Mouse (Mus musculus) kidney, adult 2 months (tissue): ENCODE data around the gene Gper1. TPM values are rescaled to one million over a fixed set of nuclear protein-coding genes. Genes with fewer than 3 reads are reported as not detected.

Experiments
- DNase-seq: peaks from one replicate; pipeline ENCODE4 v3.0.0; 2021
- H3K27ac ChIP-seq: fragments of 200-500 bp; 2 replicates; pipeline ENCODE4 v1.5.1; 2012; ENCODE audit warnings: low read depth, low read length, control low read depth, inconsistent platforms; ENCODE audit not compliant: insufficient read depth
- H3K27me3 ChIP-seq: fragments of 200-500 bp; replicated peaks from 2 replicates; pipeline ENCODE4 v1.6.1; 2012; ENCODE audit warnings: mild to moderate bottlenecking, moderate library complexity, low read length, inconsistent platforms; ENCODE audit not compliant: control insufficient read depth, insufficient read depth
- H3K36me3 ChIP-seq: fragments of 200-500 bp; 2 replicates; pipeline ENCODE4 v1.6.1; 2012; ENCODE audit warnings: mild to moderate bottlenecking, moderate library complexity, low read length, inconsistent platforms; ENCODE audit not compliant: control insufficient read depth, insufficient read depth
- H3K4me1 ChIP-seq: fragments of 200-500 bp; 2 replicates; pipeline ENCODE4 v1.6.1; 2011; ENCODE audit warnings: low read length; ENCODE audit not compliant: control insufficient read depth, insufficient read depth
- H3K4me3 ChIP-seq: fragments of 200-500 bp; 2 replicates; pipeline ENCODE4 v1.5.1; 2011; ENCODE audit warnings: mild to moderate bottlenecking, low read depth, low read length, control low read depth; ENCODE audit not compliant: insufficient read depth
- CTCF ChIP-seq: fragments of 200-500 bp; conservative IDR thresholded peaks from 2 replicates; pipeline ENCODE4 v1.5.1; 2011; ENCODE audit warnings: low read depth, mild to moderate bottlenecking, control low read depth, low read length, moderate library complexity, mixed read lengths; ENCODE audit not compliant: insufficient read depth, insufficient read length
- POLR2A ChIP-seq: fragments of 200-500 bp; IDR thresholded peaks from one replicate; pipeline ENCODE4 v1.6.1; 2011; ENCODE audit warnings: low read depth, low read length, control low read depth
- WGBS: fragments of 180-500 bp; shearing (Covaris S2); methylation state at CpG from one replicate; pipeline ENCODE4 v1.1.7; 2018; 5-methylcytosine and 5-hydroxymethylcytosine counted together
- polyA plus RNA-seq: library from polyadenylated mRNA; depleted of rRNA; stranded (reverse); fragments of >200 nt; gene quantifications from 2 replicates; pipeline ENCODE4 v1.2.3, GENCODE M21; 2012; rRNA removed

Gper1 gene
- polyA plus RNA-seq, 1 experiment, result 2.7 TPM

GRCm38 (mm10) chr5:139460384-139461067 lies 37.6 kb downstream of the Gper1 start, which contains the start of gene 3110082I17Rik:
TSS of gene 3110082I17Rik (minus strand) at chr5:139460527.
- no peaks in the 10 kb centered on the region for H3K27me3 ChIP-seq
- H3K27ac ChIP-seq, result no peak within 1 kb of the TSS
- DNase-seq, result peak; percentile 99
- no peaks in the 10 kb centered on the region for H3K36me3 ChIP-seq
- H3K4me3 ChIP-seq, result peak within 1 kb of the TSS; percentile 67
- 5% methylated on average over 42 of the region's 42 CpGs for WGBS
- TF ChIP-seq POLR2A (no peak), CTCF (no peak)
- H3K4me1 ChIP-seq, result 0 out of 2 replicates have a peak, but pooled peaks cover 3% of the 10 kb centered on the region

- H3K4me1 ChIP-seq, result 0 out of 2 replicates have a peak, but pooled peaks cover 2% of the 10 kb centered on the region
- no peak overlapping the region for H3K4me3 ChIP-seq
- TF ChIP-seq POLR2A, result no peak
- TF ChIP-seq CTCF, result no peak
- DNase-seq, result no peak
- 53% methylated on average over 4 of the region's 4 CpGs for WGBS
- no peak overlapping the region for H3K27ac ChIP-seq
- H3K36me3 ChIP-seq, result no peaks in the 10 kb centered on the region
- H3K27me3 ChIP-seq, result no peaks in the 10 kb centered on the region
Measured at GRCm38 (mm10) chr5:139464874-139465273, 41.9 kb downstream of the Gper1 start.

DNA sequence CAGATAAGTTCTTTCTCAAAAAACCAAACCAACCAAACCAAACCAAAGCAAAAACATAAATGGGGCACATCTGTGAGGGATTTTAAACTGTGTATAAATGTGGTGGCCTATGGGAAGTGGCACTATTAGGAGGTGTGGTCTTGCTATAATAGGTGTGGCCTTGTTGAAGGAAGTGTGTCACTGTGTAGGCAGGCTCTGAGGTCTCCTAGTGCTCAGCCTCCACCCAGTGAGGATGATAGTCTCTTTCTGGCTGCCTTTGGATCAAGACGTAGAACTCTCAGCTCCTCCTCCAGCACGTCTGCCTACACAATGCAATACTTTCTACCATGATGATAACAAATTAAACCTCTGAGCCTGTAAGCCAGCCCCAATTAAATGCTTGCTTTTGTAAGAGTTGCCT lies 43.4 kb downstream of the Gper1 start:
- Histone ChIP-seq H3K36me3 (no peaks in the 10 kb centered on the region), H3K4me1 (no peaks in the 10 kb centered on the region), H3K27me3 (no peaks in the 10 kb centered on the region), H3K4me3 (no peak overlapping the region), H3K27ac (no peak overlapping the region)
- 73% methylated on average over 2 of the region's 2 CpGs for WGBS
- TF ChIP-seq CTCF, result no peak
- no peak for TF ChIP-seq POLR2A
- DNase-seq, result no peak

GRCm38 (mm10) chr5:139466801-139467200 lies 43.9 kb downstream of the Gper1 start:
- TF ChIP-seq CTCF (no peak), POLR2A (no peak)
- Histone ChIP-seq H3K27ac (no peak overlapping the region), H3K27me3 (no peaks in the 10 kb centered on the region), H3K36me3 (no peaks in the 10 kb centered on the region; the same call in 1 of the 2 replicates), H3K4me1 (no peaks in the 10 kb centered on the region), H3K4me3 (no peak overlapping the region)
- DNase-seq, result no peak
- 78% methylated on average over 4 of the region's 4 CpGs for WGBS

DNA sequence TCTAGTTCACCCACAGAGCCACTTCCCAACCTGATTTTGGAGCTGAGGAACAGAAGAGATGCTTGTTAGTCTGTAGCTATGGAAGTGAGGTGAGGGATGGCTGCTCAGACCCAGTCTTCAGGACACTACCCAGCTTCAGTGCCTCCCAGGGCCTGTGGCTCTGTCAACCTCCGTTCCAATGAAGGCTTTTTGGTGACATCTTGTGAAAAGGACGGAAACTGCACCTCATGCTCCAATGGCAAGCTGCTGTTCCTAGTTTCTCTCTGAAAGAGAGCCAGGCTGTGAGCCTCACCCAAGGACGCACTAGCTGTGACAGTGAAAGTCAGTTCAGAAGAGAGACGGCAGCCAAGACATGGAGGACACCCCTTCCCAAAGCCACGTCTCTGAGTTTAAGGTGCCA lies 45.0 kb downstream of the Gper1 start:
- WGBS, result 47% methylated on average over 5 of the region's 5 CpGs
- no peaks in the 10 kb centered on the region for H3K4me1 ChIP-seq
- H3K27ac ChIP-seq, result no peak overlapping the region
- no peaks in the 10 kb centered on the region for H3K27me3 ChIP-seq
- peak; percentile 13 for DNase-seq
- H3K36me3 ChIP-seq, result no peaks in the 10 kb centered on the region; the same call in 1 of the 2 replicates
- TF ChIP-seq POLR2A (no peak), CTCF (peak; percentile 51)
- H3K4me3 ChIP-seq, result no peak overlapping the region

GRCm38 (mm10) chr5:139474741-139475140 lies 51.8 kb downstream of the Gper1 start:
- DNase-seq, result no peak
- Histone ChIP-seq H3K27ac (no peak overlapping the region), H3K4me1 (no peaks in the 10 kb centered on the region), H3K4me3 (no peak overlapping the region), H3K27me3 (no peaks in the 10 kb centered on the region), H3K36me3 (peaks cover 2% of the 10 kb centered on the region; the same call in 1 of the 2 replicates)
- WGBS, result 74% methylated on average over 9 of the region's 9 CpGs
- TF ChIP-seq CTCF, result no peak
- TF ChIP-seq POLR2A, result no peak

Other genes starting within 250 kb of the Gper1 start
- 40.0 and 41.0 TPM in 2 replicates for gene Sun1, start 222.5 kb upstream of the Gper1 start, polyA plus RNA-seq
- gene Get4, start 170.8 kb upstream of the Gper1 start, polyA plus RNA-seq, result 79.3 and 96.2 TPM in 2 replicates
- gene Adap1, start 97.5 kb upstream of the Gper1 start, polyA plus RNA-seq, result 29.5 and 34.2 TPM in 2 replicates
- 114 and 125 TPM in 2 replicates for gene Cox19, start 71.7 kb upstream of the Gper1 start, polyA plus RNA-seq
- not detected in 2 replicates for gene Cyp2w1, start 70.5 kb upstream of the Gper1 start, polyA plus RNA-seq
- 39.1 and 43.0 TPM in 2 replicates for gene Gpr146, start 45.5 kb upstream of the Gper1 start, polyA plus RNA-seq
- 3.0 and 4.3 TPM in 2 replicates for gene C130050O18Rik, start 17.9 kb upstream of the Gper1 start, polyA plus RNA-seq
- gene 3110082I17Rik, start 37.4 kb downstream of the Gper1 start, polyA plus RNA-seq, result 4.8 and 6.0 TPM in 2 replicates
- 11.8 and 12.4 TPM in 2 replicates for gene Zfand2a, start 61.4 kb downstream of the Gper1 start, polyA plus RNA-seq
- 1.1 and 1.5 TPM in 2 replicates for gene Uncx, start 120.3 kb downstream of the Gper1 start, polyA plus RNA-seq